Mouse (Mus musculus): ENCODE data around the gene Apba1.
A peak's percentile ranks its signal among the peaks of the same experiment; 100 is the strongest.

The Apba1 gene

GRCm38 (mm10) chr19:23946026-23946685, 187.5 kb downstream of the Apba1 start:
- DNase-seq, result no peak

- DNase-seq, result no peak
Observed at GRCm38 (mm10) chr19:23946751-23947150, 188.1 kb downstream of the Apba1 start.

- no peak for DNase-seq
Observed at GRCm38 (mm10) chr19:23947871-23948270, 189.2 kb downstream of the Apba1 start.

GRCm38 (mm10) chr19:23948301-23949000, 189.8 kb downstream of the Apba1 start:
- no peak for DNase-seq

GRCm38 (mm10) chr19:23955461-23955860, 196.8 kb downstream of the Apba1 start:
- no peak for DNase-seq

- no peak for DNase-seq
Observed at GRCm38 (mm10) chr19:23956299-23956975, 197.8 kb downstream of the Apba1 start.

- DNase-seq, result no peak
Observed at GRCm38 (mm10) chr19:23957563-23957962, 198.9 kb downstream of the Apba1 start.

- DNase-seq, result no peak
Observed at GRCm38 (mm10) chr19:23958925-23959324, 200.2 kb downstream of the Apba1 start.

- no peak for DNase-seq
Observed at GRCm38 (mm10) chr19:23959870-23960269, 201.2 kb downstream of the Apba1 start.

GRCm38 (mm10) chr19:23960275-23960674, 201.6 kb downstream of the Apba1 start:
- DNase-seq, result no peak

- no peak for DNase-seq
Observed at GRCm38 (mm10) chr19:23960831-23961447, 202.3 kb downstream of the Apba1 start.

GRCm38 (mm10) chr19:23961516-23961915, 202.8 kb downstream of the Apba1 start:
- DNase-seq, result peak; percentile 36

- no peak for DNase-seq
Observed at GRCm38 (mm10) chr19:23964401-23964910, 205.8 kb downstream of the Apba1 start.

- no peak for DNase-seq
Observed at GRCm38 (mm10) chr19:23966376-23966775, 207.7 kb downstream of the Apba1 start.

GRCm38 (mm10) chr19:23967156-23967555, 208.5 kb downstream of the Apba1 start:
- DNase-seq, result peak; percentile 59

GRCm38 (mm10) chr19:23968125-23968861, 209.6 kb downstream of the Apba1 start:
- DNase-seq, result no peak

GRCm38 (mm10) chr19:23968862-23969225, 210.2 kb downstream of the Apba1 start:
- DNase-seq, result no peak

GRCm38 (mm10) chr19:23970374-23970773, 211.7 kb downstream of the Apba1 start:
- DNase-seq, result no peak

- DNase-seq, result no peak
Observed at GRCm38 (mm10) chr19:23971391-23971790, 212.7 kb downstream of the Apba1 start.

- DNase-seq, result no peak
Observed at GRCm38 (mm10) chr19:23972881-23973649, 214.4 kb downstream of the Apba1 start.

GRCm38 (mm10) chr19:23977901-23978443, 219.3 kb downstream of the Apba1 start:
- DNase-seq, result no peak

Data from layer of hippocampus, adult 9-11 months (tissue).